Mouse (Mus musculus) hindbrain, embryonic 16.5 days (tissue): ENCODE results near the gene Nelfe. TPM values are rescaled to one million over a fixed set of nuclear protein-coding genes. Genes with fewer than 3 reads are reported as not detected.

Experiments used
- ATAC-seq: fragments of 200-750 bp; cut with Nextera tagmentation; 2 replicates; pipeline ENCODE4 v1.8.0; 2017; ENCODE audit warnings: moderate TSS enrichment, moderate library complexity
- H3K27ac ChIP-seq: fragments of 300-500 bp; sonication (generic); 2 replicates; pipeline ENCODE4 v1.5.1; 2014; ENCODE audit warnings: low read depth, mild to moderate bottlenecking, control low read depth, low read length, moderate library complexity
- H3K27me3 ChIP-seq: fragments of 300-500 bp; sonication (generic); replicated peaks from 2 replicates; pipeline ENCODE4 v1.6.1; 2014; ENCODE audit warnings: low read length; ENCODE audit not compliant: control insufficient read depth, insufficient read depth
- H3K36me3 ChIP-seq: fragments of 300-500 bp; sonication (generic); 2 replicates; pipeline ENCODE4 v1.6.1; 2014; ENCODE audit warnings: mild to moderate bottlenecking, low read length, moderate library complexity, mixed read lengths; ENCODE audit not compliant: control insufficient read depth, insufficient read depth
- H3K4me1 ChIP-seq: fragments of 300-500 bp; sonication (generic); 2 replicates; pipeline ENCODE4 v1.6.1; 2014; ENCODE audit warnings: low read depth, low read length; ENCODE audit not compliant: control insufficient read depth, insufficient read depth
- H3K4me2 ChIP-seq: fragments of 300-500 bp; sonication (generic); 2 replicates; pipeline ENCODE4 v1.6.1; 2014; ENCODE audit warnings: mild to moderate bottlenecking, low read length, control low read depth, moderate library complexity
- H3K4me3 ChIP-seq: fragments of 300-500 bp; sonication (generic); 2 replicates; pipeline ENCODE4 v1.5.1; 2014; ENCODE audit warnings: mild to moderate bottlenecking, low read length, control low read depth, moderate library complexity
- H3K9ac ChIP-seq: fragments of 300-500 bp; sonication (generic); 2 replicates; pipeline ENCODE4 v1.6.1; 2014; ENCODE audit warnings: low read depth, mild to moderate bottlenecking, control low read depth, low read length, moderate library complexity
- H3K9me3 ChIP-seq: fragments of 300-500 bp; sonication (generic); 2 replicates; pipeline ENCODE4 v1.6.1; 2014; ENCODE audit warnings: mild to moderate bottlenecking, low read length, moderate library complexity; ENCODE audit not compliant: control insufficient read depth
- WGBS: fragments of 180-500 bp; shearing (Covaris S2); extraction: QIAGEN DNeasy Blood & Tissue Kit; methylation state at CpG from one replicate; pipeline ENCODE4 v1.1.7; 2014; 5-methylcytosine and 5-hydroxymethylcytosine counted together
- polyA plus RNA-seq: library from polyadenylated mRNA; unstranded; fragments of >200 nt; fragmentation: Nextera tagmentation; extraction: Ambion mirVana; gene quantifications from 2 replicates; pipeline ENCODE4 v1.2.1, GENCODE M21; 2015

Nelfe gene
- polyA plus RNA-seq, 1 experiment from 2014 or later = 78.9 TPM

GRCm38 (mm10) chr17:34860514-34860913 lies 10.3 kb downstream of the Nelfe start:
- whole genome bisulfite sequencing = 82% methylated on average over 9 of the region's 9 CpGs
- ATAC-seq = no peak
- Histone ChIP-seq H3K27ac (no peak overlapping the region), H3K9me3 (no peaks in the 10 kb centered on the region), H3K27me3 (no peaks in the 10 kb centered on the region), H3K4me3 (no peak overlapping the region), H3K9ac (no peak overlapping the region), H3K4me2 (no peak overlapping the region), H3K4me1 (no peaks in the 10 kb centered on the region), H3K36me3 (0 out of 2 replicates have a peak, but pooled peaks cover 2% of the 10 kb centered on the region)

- Histone ChIP-seq H3K4me2 (no peak overlapping the region), H3K9ac (no peak overlapping the region; the same call in 1 of the 2 replicates), H3K4me1 (no peaks in the 10 kb centered on the region), H3K27ac (no peak overlapping the region), H3K4me3 (no peak overlapping the region), H3K27me3 (no peaks in the 10 kb centered on the region), H3K9me3 (no peaks in the 10 kb centered on the region), H3K36me3 (no peaks in the 10 kb centered on the region)
- WGBS = 69% methylated on average over 13 of the region's 13 CpGs
- ATAC-seq = no peak
Observed at GRCm38 (mm10) chr17:34861704-34862415, 11.7 kb downstream of the Nelfe start.

- ATAC-seq = no peak
Observed at GRCm38 (mm10) chr17:34862416-34863081, 12.4 kb downstream of the Nelfe start, which contains the start of gene Cfb. Gene Cfb (minus strand): TSS chr17:34862518.

GRCm38 (mm10) chr17:34865981-34866380 lies 15.8 kb downstream of the Nelfe start:
- no peak for ATAC-seq
- H3K4me2 ChIP-seq = no peak overlapping the region
- WGBS = 70% methylated on average over 7 of the region's 7 CpGs
- H3K4me1 ChIP-seq = no peaks in the 10 kb centered on the region
- H3K27me3 ChIP-seq = no peaks in the 10 kb centered on the region
- H3K9ac ChIP-seq = no peak overlapping the region
- no peaks in the 10 kb centered on the region for H3K9me3 ChIP-seq
- H3K4me3 ChIP-seq = no peak overlapping the region
- no peak overlapping the region for H3K27ac ChIP-seq
- no peaks in the 10 kb centered on the region for H3K36me3 ChIP-seq

More at GRCm38 (mm10) chr17:34862416-34863081, 12.4 kb downstream of the Nelfe start, which contains the start of gene Cfb:
- H3K9ac ChIP-seq = no peak within 1 kb of the TSS; the same call in 1 of the 2 replicates
- H3K4me1 ChIP-seq = no peaks in the 10 kb centered on the region
- WGBS = 67% methylated on average over 8 of the region's 8 CpGs
- H3K4me3 ChIP-seq = no peak within 1 kb of the TSS
- H3K9me3 ChIP-seq = no peaks in the 10 kb centered on the region
- no peaks in the 10 kb centered on the region for H3K36me3 ChIP-seq
- no peak within 1 kb of the TSS for H3K27ac ChIP-seq
- no peak within 1 kb of the TSS for H3K4me2 ChIP-seq
- no peaks in the 10 kb centered on the region for H3K27me3 ChIP-seq

GRCm38 (mm10) chr17:34874321-34874720 lies 24.1 kb downstream of the Nelfe start:
- WGBS = 90% methylated on average over 6 of the region's 6 CpGs

GRCm38 (mm10) chr17:34879336-34879879 lies 29.2 kb downstream of the Nelfe start, which contains the start of gene Zbtb12:
Gene Zbtb12 (plus strand): TSS chr17:34879483.
- Histone ChIP-seq H3K27me3 (no peaks in the 10 kb centered on the region), H3K4me1 (no peaks in the 10 kb centered on the region), H3K27ac (no peak within 1 kb of the TSS), H3K4me3 (no peak within 1 kb of the TSS), H3K36me3 (no peaks in the 10 kb centered on the region), H3K9ac (no peak within 1 kb of the TSS), H3K4me2 (no peak within 1 kb of the TSS), H3K9me3 (no peaks in the 10 kb centered on the region)
- no peak for ATAC-seq
- WGBS = 60% methylated on average over 11 of the region's 11 CpGs

More at GRCm38 (mm10) chr17:34874321-34874720, 24.1 kb downstream of the Nelfe start:
- Histone ChIP-seq H3K27me3 (no peaks in the 10 kb centered on the region), H3K36me3 (no peaks in the 10 kb centered on the region), H3K9ac (no peak overlapping the region), H3K9me3 (no peaks in the 10 kb centered on the region), H3K4me2 (no peak overlapping the region), H3K4me1 (no peaks in the 10 kb centered on the region), H3K4me3 (no peak overlapping the region), H3K27ac (no peak overlapping the region)
- no peak for ATAC-seq

GRCm38 (mm10) chr17:34881166-34881565 lies 31.0 kb downstream of the Nelfe start:
- no peak for ATAC-seq
- Histone ChIP-seq H3K27me3 (no peaks in the 10 kb centered on the region), H3K4me3 (no peak overlapping the region), H3K9ac (no peak overlapping the region), H3K27ac (no peak overlapping the region), H3K4me1 (no peaks in the 10 kb centered on the region), H3K9me3 (no peaks in the 10 kb centered on the region), H3K36me3 (no peaks in the 10 kb centered on the region), H3K4me2 (no peak overlapping the region)

GRCm38 (mm10) chr17:34881683-34882310 lies 31.6 kb downstream of the Nelfe start, which contains the start of gene Gm20547:
Gene Gm20547 (minus strand): TSS chr17:34882042.
- no peak for ATAC-seq
- no peaks in the 10 kb centered on the region for H3K4me1 ChIP-seq
- H3K27me3 ChIP-seq = no peaks in the 10 kb centered on the region
- H3K9ac ChIP-seq = no peak within 1 kb of the TSS
- 14% methylated on average over 15 of the region's 15 CpGs for WGBS
- no peak within 1 kb of the TSS for H3K27ac ChIP-seq
- no peak within 1 kb of the TSS for H3K4me3 ChIP-seq
- no peaks in the 10 kb centered on the region for H3K9me3 ChIP-seq
- no peaks in the 10 kb centered on the region for H3K36me3 ChIP-seq
- no peak within 1 kb of the TSS for H3K4me2 ChIP-seq

GRCm38 (mm10) chr17:34883332-34883731 lies 33.1 kb downstream of the Nelfe start:
- Histone ChIP-seq H3K27ac (no peak overlapping the region), H3K4me3 (no peak overlapping the region), H3K27me3 (no peaks in the 10 kb centered on the region), H3K4me1 (no peaks in the 10 kb centered on the region), H3K4me2 (no peak overlapping the region), H3K9ac (no peak overlapping the region), H3K9me3 (no peaks in the 10 kb centered on the region), H3K36me3 (no peaks in the 10 kb centered on the region)
- ATAC-seq = no peak
- WGBS = 70% methylated on average over 3 of the region's 3 CpGs
